Mouse (Mus musculus): ENCODE results near the gene Cbs. TPM values are rescaled to one million over a fixed set of nuclear protein-coding genes. Genes with fewer than 3 reads are reported as not detected.

Gene Cbs
- polyA plus RNA-seq, 1 experiment from 2014 or later, result 2.1 TPM

DNA sequence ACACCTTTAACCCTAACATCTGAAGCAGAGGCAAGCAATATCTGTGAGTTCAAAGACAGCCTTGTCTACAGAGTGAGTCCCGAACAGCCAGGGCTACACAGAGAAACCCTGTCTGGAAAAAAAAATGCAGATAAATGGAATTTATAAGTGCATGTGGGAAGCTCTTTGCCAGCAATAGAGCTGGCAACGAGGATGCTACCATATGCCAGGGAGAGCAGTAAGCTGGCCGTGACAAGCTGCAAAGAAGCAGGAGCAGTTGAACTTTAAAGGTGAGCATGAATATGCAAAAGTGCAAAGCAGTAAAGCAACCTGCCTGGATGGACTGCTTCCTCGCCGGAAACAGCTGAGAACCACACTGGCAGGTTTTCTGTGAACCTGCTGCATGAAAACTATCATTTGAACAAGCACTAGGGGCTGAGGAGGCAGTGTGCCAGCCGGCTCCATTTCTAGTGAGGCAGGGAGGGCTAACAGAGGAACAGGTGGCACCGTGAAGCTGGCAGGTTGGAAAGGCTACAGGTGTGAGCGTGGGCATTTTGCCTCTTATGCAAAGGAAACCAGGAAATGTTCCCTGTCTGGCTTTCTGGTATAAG is 23.7 kb upstream of the Cbs start:
- peaks cover 25% of the 10 kb centered on the region for H3K4me1 ChIP-seq

DNA sequence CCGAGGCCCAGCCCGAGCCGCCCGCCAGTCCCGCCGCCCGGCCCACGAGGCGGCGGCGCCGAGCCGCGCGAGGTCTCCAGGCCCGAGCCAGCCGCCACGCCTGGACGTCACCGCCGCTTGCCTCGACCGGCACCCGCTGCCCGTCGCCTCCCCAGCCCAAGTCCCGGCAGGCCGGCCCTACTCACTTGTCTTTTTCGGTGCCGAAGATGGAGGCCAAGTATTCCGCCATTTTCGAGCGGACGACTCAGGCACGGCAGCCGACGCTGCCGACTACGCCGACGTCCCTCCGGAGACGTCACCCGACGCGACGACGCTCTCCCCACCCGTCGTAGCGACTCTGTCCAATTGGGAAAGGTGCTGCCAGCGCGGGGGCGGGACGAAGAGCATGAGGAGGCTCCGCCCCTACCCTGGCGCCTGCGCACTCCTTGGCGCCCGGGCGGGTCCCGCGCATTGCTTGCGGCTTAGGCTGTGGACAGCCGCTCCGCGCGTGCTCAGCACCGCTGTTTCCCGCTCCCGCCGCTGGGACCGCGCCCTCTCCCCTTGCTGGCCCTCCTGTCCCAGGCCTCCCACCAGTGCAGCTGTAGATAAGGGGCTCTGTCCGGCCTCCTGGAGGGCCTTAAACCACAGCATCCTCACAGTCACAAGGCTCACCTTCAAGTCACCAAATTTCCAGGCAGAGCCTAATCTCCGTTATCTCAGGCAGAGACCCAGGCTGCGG is 21.6 kb upstream of the Cbs start, which contains the start of gene U2af1:
U2af1 (minus strand) TSS at position 425 of the 718 bp plus-strand sequence.
- Histone ChIP-seq H3K9me3 (no peaks in the 10 kb centered on the region), H3K36me3 (replicated peaks) (peaks cover 38% of the 10 kb centered on the region), H3K27ac (peak within 1 kb of the TSS; percentile 96), H3K27me3 (ENCODE audit: poor library complexity, severe bottlenecking) (no peaks in the 10 kb centered on the region), H3K4me3 (peak within 1 kb of the TSS; percentile 75), H3K4me1 (peaks cover 21% of the 10 kb centered on the region)
- DNase-seq (ENCODE audit: extremely low spot score, low spot score), result peak; percentile 96
- under 1% methylated on average over 77 of the region's 77 CpGs for WGBS

More for the DNA sequence above, 23.7 kb upstream of the Cbs start:
- H3K9me3 ChIP-seq, result no peaks in the 10 kb centered on the region
- no peaks in the 10 kb centered on the region for H3K27me3 ChIP-seq (ENCODE audit: poor library complexity, severe bottlenecking)
- H3K27ac ChIP-seq, result no peak overlapping the region
- DNase-seq (ENCODE audit: extremely low spot score, low spot score), result no peak
- peaks cover 16% of the 10 kb centered on the region for H3K36me3 ChIP-seq (replicated peaks)
- WGBS, result 82% methylated on average over 8 of the region's 8 CpGs
- no peak overlapping the region for H3K4me3 ChIP-seq

DNA sequence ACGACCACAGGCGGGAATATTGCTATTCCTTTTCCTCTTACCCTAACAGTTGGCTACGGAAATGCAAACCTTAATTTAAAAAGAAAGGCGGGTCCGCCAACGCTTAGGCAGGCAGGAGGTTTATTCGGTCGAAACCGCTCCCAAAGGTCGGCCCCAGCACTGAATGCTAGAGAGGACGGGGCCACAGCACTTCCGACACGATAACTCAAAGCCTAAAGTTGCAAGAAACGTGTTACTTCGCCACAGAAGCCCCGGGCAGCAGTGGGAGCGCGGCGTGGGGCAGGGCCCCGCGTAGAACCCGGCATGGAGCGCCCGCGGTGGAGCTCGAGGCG is 21.1 kb upstream of the Cbs start:
- Histone ChIP-seq H3K36me3 (replicated peaks) (peaks cover 43% of the 10 kb centered on the region), H3K27ac (peak overlapping the region; percentile 96), H3K4me1 (peaks cover 21% of the 10 kb centered on the region), H3K27me3 (ENCODE audit: poor library complexity, severe bottlenecking) (no peaks in the 10 kb centered on the region), H3K9me3 (no peaks in the 10 kb centered on the region), H3K4me3 (peak overlapping the region; percentile 75)
- WGBS, result under 1% methylated on average over 27 of the region's 27 CpGs
- DNase-seq (ENCODE audit: extremely low spot score, low spot score), result no peak

DNA sequence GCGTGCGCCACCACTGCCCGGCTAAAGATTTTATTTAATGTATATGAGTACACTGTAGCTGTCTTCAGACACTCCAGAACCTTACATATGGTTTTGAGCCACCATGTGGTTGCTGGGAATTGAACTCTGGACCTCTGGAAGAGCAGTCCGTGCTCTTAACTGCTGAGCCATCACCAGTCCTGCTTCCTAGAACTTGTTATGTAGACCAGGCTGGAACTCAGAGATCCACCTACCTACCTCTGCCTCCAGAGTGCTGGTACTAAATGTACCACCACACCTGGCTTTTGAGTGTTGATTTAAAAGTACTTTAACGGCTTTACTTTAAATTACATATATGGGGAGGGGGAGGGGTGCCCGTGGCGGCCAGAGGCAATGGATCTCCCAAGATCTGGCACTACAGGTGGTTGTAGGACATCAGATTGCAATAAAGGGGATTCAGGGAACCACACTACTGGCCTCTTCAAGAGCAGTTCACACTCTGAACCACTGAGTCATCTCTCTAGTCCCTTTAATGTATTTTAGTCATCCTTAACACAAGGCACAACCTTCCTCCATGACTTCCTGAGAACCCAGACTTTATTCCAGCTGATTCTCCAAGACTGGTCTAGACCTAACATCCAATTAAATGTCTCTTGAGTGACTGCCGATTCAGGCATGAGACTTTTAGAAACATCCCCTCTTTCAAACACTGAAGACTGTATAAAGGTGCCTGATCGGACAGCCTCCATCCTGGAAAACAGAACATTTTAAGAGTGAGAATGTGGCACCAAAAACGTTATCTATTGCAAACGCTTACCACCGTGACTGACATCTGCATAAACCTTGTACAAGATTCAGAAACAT is 20.3 kb upstream of the Cbs start:
- no peak for DNase-seq (ENCODE audit: extremely low spot score, low spot score)
- Histone ChIP-seq H3K4me3 (peak overlapping the region; percentile 75), H3K4me1 (peaks cover 21% of the 10 kb centered on the region), H3K36me3 (replicated peaks) (peaks cover 50% of the 10 kb centered on the region), H3K27me3 (ENCODE audit: poor library complexity, severe bottlenecking) (no peaks in the 10 kb centered on the region), H3K9me3 (no peaks in the 10 kb centered on the region), H3K27ac (peak overlapping the region; percentile 96)
- 57% methylated on average over 12 of the region's 12 CpGs for WGBS

DNA sequence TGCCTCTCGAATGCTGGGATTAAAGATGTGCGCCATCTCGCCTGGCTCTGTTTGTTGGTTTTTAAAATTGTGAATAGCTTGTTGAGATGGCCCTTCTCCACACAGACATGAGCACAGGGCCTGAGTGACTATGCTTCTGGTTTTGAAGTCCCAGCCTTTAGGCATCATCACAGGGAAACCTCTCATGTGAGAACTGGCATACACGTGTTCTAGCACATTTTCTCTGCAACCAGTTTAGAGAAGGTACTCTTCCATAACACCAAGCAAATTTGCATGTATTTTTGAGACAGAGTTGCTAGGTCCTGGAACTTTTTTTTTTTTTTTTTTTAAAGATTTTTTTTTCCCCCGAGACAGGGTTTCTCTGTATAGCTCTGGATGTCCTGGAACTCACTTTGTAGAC is 19.6 kb upstream of the Cbs start:
- 90% methylated on average over 5 of the region's 5 CpGs for WGBS

DNA sequence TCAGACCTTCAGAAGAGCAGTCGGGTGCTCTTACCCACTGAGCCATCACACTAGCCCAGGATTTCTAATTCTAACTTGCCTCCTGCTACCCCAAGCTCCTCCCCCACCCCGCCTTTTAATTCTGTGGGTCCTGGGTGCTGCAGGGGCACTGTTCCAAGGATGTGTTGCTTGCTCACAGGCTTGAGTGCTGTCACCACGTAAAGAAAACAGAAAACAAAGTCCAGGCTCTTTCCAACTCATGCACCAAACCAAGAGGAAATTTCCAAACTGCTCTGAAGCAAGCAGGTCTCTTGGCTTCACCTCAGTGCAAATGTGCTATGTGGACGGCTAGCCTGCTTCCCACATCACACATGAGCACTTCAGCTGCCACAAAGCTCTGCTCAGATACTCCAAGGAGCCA is 18.3 kb upstream of the Cbs start:
- Histone ChIP-seq H3K36me3 (replicated peaks) (peaks cover 70% of the 10 kb centered on the region), H3K9me3 (no peaks in the 10 kb centered on the region)

More for the DNA sequence above, 19.6 kb upstream of the Cbs start:
- H3K36me3 ChIP-seq (replicated peaks), result peaks cover 57% of the 10 kb centered on the region
- H3K9me3 ChIP-seq, result no peaks in the 10 kb centered on the region
- peak overlapping the region; percentile 75; the same call in 1 of the 2 replicates for H3K4me3 ChIP-seq
- H3K27me3 ChIP-seq (ENCODE audit: poor library complexity, severe bottlenecking), result no peaks in the 10 kb centered on the region
- peaks cover 21% of the 10 kb centered on the region for H3K4me1 ChIP-seq
- no peak overlapping the region for H3K27ac ChIP-seq
- no peak for DNase-seq (ENCODE audit: extremely low spot score, low spot score)

DNA sequence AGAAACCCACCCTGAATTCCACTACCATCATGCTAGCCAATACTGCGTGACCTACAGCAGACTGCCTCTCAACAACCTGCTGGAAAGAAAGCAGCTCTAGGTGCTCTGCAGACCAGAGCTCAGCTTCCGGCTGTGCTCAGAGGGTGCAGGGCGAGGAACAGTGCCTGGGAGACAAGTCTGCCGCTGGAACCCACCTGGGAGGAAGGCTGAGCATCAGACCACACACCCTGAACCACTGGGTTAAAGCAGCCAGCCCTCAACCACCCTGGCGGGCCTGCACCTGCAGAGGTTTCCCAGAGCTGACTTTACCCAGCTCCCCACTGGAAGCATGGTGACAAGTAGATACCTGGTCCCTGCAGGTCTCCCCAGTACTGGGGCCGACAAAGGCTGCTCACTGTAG is 16.2 kb upstream of the Cbs start:
- no peak for DNase-seq (ENCODE audit: extremely low spot score, low spot score)
- H3K4me3 ChIP-seq, result no peak overlapping the region
- H3K27ac ChIP-seq, result no peak overlapping the region
- no peaks in the 10 kb centered on the region for H3K27me3 ChIP-seq (ENCODE audit: poor library complexity, severe bottlenecking)
- H3K9me3 ChIP-seq, result no peaks in the 10 kb centered on the region
- whole genome bisulfite sequencing, result 87% methylated on average over 6 of the region's 6 CpGs
- H3K36me3 ChIP-seq (replicated peaks), result peaks cover 91% of the 10 kb centered on the region
- peaks cover 11% of the 10 kb centered on the region for H3K4me1 ChIP-seq

More for the DNA sequence above, 18.3 kb upstream of the Cbs start:
- Histone ChIP-seq H3K27me3 (ENCODE audit: poor library complexity, severe bottlenecking) (no peaks in the 10 kb centered on the region), H3K4me1 (peaks cover 21% of the 10 kb centered on the region), H3K27ac (no peak overlapping the region), H3K4me3 (no peak overlapping the region)
- 88% methylated on average over 4 of the region's 4 CpGs for WGBS
- no peak for DNase-seq (ENCODE audit: extremely low spot score, low spot score)

DNA sequence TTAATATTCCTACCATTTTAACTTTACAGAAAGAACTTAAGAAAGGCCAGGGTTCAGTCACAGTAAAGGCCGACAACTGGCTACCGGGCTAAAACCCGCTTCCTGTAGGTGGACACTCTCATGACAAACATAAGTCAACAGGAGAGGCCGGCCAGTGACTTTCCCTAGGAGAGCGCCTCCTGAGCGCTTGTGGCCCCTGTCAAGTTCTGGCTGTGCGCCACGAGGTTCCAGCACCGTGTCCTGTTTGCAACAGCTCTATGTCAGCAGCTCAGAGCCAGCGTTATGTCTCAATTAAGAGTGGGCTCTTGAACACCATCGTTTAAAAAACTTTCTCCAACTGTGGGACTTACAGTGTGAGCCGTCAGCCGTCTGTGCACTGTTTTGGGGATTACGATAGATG is 15.1 kb upstream of the Cbs start:
- no peak overlapping the region for H3K4me3 ChIP-seq
- H3K9me3 ChIP-seq, result no peaks in the 10 kb centered on the region
- WGBS, result 95% methylated on average over 14 of the region's 14 CpGs
- peaks cover 99% of the 10 kb centered on the region for H3K36me3 ChIP-seq (replicated peaks)
- H3K27ac ChIP-seq, result no peak overlapping the region
- no peaks in the 10 kb centered on the region for H3K27me3 ChIP-seq (ENCODE audit: poor library complexity, severe bottlenecking)
- no peak for DNase-seq (ENCODE audit: extremely low spot score, low spot score)
- H3K4me1 ChIP-seq, result peaks cover 6% of the 10 kb centered on the region

DNA sequence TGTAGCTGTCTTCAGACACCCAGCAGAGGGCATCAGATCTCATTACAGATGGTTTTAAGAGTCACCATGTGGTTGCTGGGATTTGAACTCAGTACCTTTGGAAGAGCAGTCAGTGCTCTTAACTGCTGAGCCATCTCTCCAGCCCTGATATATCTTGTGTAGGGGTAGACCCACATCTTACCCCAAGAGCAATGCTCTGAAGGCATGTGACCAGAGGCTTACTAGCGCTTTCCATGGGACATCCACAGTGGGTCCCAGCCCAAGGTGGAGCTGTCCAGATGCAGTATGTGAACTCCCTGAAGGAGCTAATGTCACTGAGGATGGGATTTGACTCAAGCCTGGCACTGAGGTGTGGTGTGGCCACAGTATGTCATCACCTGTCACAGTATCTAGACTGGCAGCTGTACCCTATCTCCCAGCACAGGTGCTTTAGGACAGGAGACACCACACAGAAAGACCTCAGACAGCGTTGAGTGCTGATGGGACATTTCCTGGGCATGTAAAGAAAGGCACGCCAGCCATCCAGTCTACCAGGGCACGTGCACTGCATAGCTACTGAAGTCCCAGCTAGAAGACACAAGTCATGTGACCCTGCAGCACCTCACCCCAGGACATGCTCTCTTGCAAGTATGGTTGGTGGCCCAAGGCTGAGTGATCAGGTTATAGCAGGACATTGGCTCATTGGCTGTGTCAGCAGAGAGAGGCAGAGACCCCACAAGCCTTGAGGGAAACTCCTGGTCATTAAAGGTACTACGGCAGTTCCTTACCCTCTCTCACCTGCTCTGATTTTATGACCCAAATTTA is 9.4 kb upstream of the Cbs start:
- no peak for DNase-seq (ENCODE audit: extremely low spot score, low spot score)
- H3K4me3 ChIP-seq, result no peak overlapping the region

DNA sequence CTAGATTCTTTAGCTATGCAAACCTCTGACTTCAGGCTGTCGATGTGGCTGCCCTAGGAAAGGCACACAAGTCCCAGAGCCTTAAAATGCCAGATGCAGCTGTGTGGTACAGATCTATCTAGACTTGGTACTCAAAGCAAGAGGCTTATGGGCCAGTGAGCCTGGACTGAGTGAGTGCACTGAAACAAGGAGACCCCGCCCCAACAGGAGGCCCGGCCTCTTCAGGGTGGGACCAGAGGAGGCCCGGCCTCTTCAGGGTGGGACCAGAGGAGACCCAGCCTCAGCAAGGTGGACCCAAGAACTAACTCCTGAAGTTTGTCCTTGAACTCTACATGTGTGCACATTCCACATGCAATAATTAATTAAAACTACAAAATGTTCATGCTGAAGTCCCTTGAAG is 5.9 kb upstream of the Cbs start:
- no peak for DNase-seq (ENCODE audit: extremely low spot score, low spot score)
- WGBS, result 78% methylated on average over 4 of the region's 4 CpGs
- Histone ChIP-seq H3K9me3 (no peaks in the 10 kb centered on the region), H3K4me3 (no peak overlapping the region), H3K4me1 (peaks cover 4% of the 10 kb centered on the region), H3K27ac (no peak overlapping the region), H3K27me3 (ENCODE audit: poor library complexity, severe bottlenecking) (peaks cover 5% of the 10 kb centered on the region), H3K36me3 (replicated peaks) (peaks cover 34% of the 10 kb centered on the region)

More for the DNA sequence above, 9.4 kb upstream of the Cbs start:
- Histone ChIP-seq H3K27me3 (ENCODE audit: poor library complexity, severe bottlenecking) (no peaks in the 10 kb centered on the region), H3K9me3 (no peaks in the 10 kb centered on the region), H3K4me1 (peaks cover 4% of the 10 kb centered on the region; the same call in 1 of the 2 replicates), H3K36me3 (replicated peaks) (peaks cover 69% of the 10 kb centered on the region), H3K27ac (no peak overlapping the region)
- WGBS, result 96% methylated on average over 5 of the region's 5 CpGs

DNA sequence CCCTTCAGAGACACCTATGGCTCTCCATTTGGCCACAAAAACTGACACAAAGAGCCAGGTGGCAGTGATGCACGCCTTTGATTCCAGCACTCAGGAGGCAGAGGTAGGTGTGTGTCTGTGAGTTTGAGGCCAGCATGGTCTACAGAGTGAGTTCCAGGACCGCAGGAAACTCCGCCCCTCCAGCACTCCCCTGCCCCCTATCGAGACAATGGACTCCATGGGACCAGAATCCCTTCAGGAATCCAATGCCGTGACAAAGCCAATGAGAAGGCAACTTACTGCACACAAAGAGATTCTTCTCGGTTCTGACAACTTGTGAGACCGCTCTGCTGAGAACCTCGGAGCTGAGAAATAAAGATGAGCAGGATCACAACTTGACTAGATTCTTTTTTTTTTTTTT is 5.3 kb upstream of the Cbs start:
- Histone ChIP-seq H3K9me3 (no peaks in the 10 kb centered on the region), H3K27me3 (ENCODE audit: poor library complexity, severe bottlenecking) (peaks cover 10% of the 10 kb centered on the region), H3K36me3 (replicated peaks) (peaks cover 28% of the 10 kb centered on the region), H3K27ac (no peak overlapping the region), H3K4me3 (no peak overlapping the region), H3K4me1 (peaks cover 9% of the 10 kb centered on the region)
- 28% methylated on average over 8 of the region's 8 CpGs for WGBS
- DNase-seq (ENCODE audit: extremely low spot score, low spot score), result no peak

DNA sequence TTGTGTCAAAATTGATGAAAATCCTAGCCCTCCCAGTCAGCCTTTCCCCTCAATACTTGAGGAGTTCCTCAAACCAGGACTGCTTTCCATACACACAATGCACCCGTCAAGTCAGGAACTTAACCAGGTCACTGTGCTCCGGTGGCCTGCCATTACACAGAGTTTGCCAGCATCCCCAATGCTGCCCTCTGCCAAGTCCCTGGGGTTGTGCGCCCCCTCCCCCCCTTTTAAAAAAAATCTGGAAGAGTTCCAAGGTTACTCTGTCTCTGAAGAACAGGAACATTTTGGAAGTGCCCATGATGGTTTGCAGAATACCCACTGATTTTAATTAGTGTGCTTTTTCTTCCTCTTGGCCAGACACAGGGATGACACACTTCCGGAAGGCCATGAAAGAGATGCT is 2.6 kb upstream of the Cbs start:
- H3K4me1 ChIP-seq, result peaks cover 24% of the 10 kb centered on the region
- H3K4me3 ChIP-seq, result no peak overlapping the region
- no peak overlapping the region for H3K27ac ChIP-seq
- peaks cover 37% of the 10 kb centered on the region for H3K27me3 ChIP-seq (ENCODE audit: poor library complexity, severe bottlenecking)
- 85% methylated on average over 4 of the region's 4 CpGs for WGBS
- no peak for DNase-seq (ENCODE audit: extremely low spot score, low spot score)
- H3K36me3 ChIP-seq (replicated peaks), result peaks cover 2% of the 10 kb centered on the region
- no peaks in the 10 kb centered on the region for H3K9me3 ChIP-seq
